Mouse (Mus musculus): ENCODE results near the gene Nagpa.

GRCm38 (mm10) chr16:5195080-5195479 lies 8.7 kb downstream of the Nagpa start:
- TF ChIP-seq USF1 (IDR thresholded peaks at IDR 0.05; ENCODE audit: low read depth) (no peak), CTCF (IDR thresholded peaks at IDR 0.05; ENCODE audit: control insufficient read depth, insufficient read depth, insufficient read length) (no peak), MAX (IDR thresholded peaks at IDR 0.05) (no peak)
